Mouse (Mus musculus) c-Kit-positive CD71-positive TER-119-negative erythroid progenitor cells, embryonic 14.5 days (primary cell): Measurements from ENCODE around the gene Ccdc191.

Experiments used
- DNase-seq: peaks from one replicate; pipeline ENCODE4 v3.0.0-alpha.2; 2013; ENCODE audit warnings: low read depth

Gene Ccdc191

GRCm38 (mm10) chr16:43931502-43931901 lies 41.9 kb downstream of the Ccdc191 start:
- no peak for DNase-seq

GRCm38 (mm10) chr16:43932319-43932718 lies 42.7 kb downstream of the Ccdc191 start:
- DNase-seq: no peak

GRCm38 (mm10) chr16:43933041-43933440 lies 43.4 kb downstream of the Ccdc191 start:
- no peak for DNase-seq

GRCm38 (mm10) chr16:43934856-43935255 lies 45.3 kb downstream of the Ccdc191 start:
- DNase-seq: no peak

- no peak for DNase-seq
Measured at GRCm38 (mm10) chr16:43935367-43935766, 45.8 kb downstream of the Ccdc191 start.

GRCm38 (mm10) chr16:43935892-43936291 lies 46.3 kb downstream of the Ccdc191 start:
- DNase-seq: no peak

- no peak for DNase-seq
Measured at GRCm38 (mm10) chr16:43940846-43941245, 51.2 kb downstream of the Ccdc191 start.

GRCm38 (mm10) chr16:43945351-43945750 lies 55.8 kb downstream of the Ccdc191 start:
- DNase-seq: no peak

- no peak for DNase-seq
Measured at GRCm38 (mm10) chr16:43945869-43946268, 56.3 kb downstream of the Ccdc191 start.

- no peak for DNase-seq
Measured at GRCm38 (mm10) chr16:43951591-43951990, 62.0 kb downstream of the Ccdc191 start.

GRCm38 (mm10) chr16:43954913-43955312 lies 65.3 kb downstream of the Ccdc191 start:
- no peak for DNase-seq

- no peak for DNase-seq
Measured at GRCm38 (mm10) chr16:43958038-43958437, 68.4 kb downstream of the Ccdc191 start.

- no peak for DNase-seq
Measured at GRCm38 (mm10) chr16:43963291-43963690, 73.7 kb downstream of the Ccdc191 start.

GRCm38 (mm10) chr16:43963780-43964179 lies 74.2 kb downstream of the Ccdc191 start:
- no peak for DNase-seq

- no peak for DNase-seq
Measured at GRCm38 (mm10) chr16:43965781-43966389, 76.3 kb downstream of the Ccdc191 start.

GRCm38 (mm10) chr16:43970426-43970825 lies 80.8 kb downstream of the Ccdc191 start:
- no peak for DNase-seq

- no peak for DNase-seq
Measured at GRCm38 (mm10) chr16:43971189-43971588, 81.6 kb downstream of the Ccdc191 start.

- DNase-seq: no peak
Measured at GRCm38 (mm10) chr16:43971741-43972140, 82.1 kb downstream of the Ccdc191 start.

- DNase-seq: no peak
Measured at GRCm38 (mm10) chr16:43972391-43972790, 82.8 kb downstream of the Ccdc191 start.

GRCm38 (mm10) chr16:43973147-43973546 lies 83.5 kb downstream of the Ccdc191 start:
- DNase-seq: no peak

- no peak for DNase-seq
Measured at GRCm38 (mm10) chr16:43973606-43974220, 84.1 kb downstream of the Ccdc191 start.

- no peak for DNase-seq
Measured at GRCm38 (mm10) chr16:43979010-43979327, 89.4 kb downstream of the Ccdc191 start.

GRCm38 (mm10) chr16:43979328-43980109 lies 89.9 kb downstream of the Ccdc191 start, which contains the start of gene Zdhhc23:
Gene Zdhhc23 (minus strand): TSS chr16:43979791.
- DNase-seq: no peak
